Mouse (Mus musculus) olfactory bulb, adult 2 months (tissue): ENCODE results near the gene Abcc3.

Experiments
- CTCF ChIP-seq: fragments of 200-500 bp; IDR thresholded peaks from 2 replicates; pipeline ENCODE4 v1.5.1; 2012; ENCODE audit warnings: low read depth, mild to moderate bottlenecking, low read length, moderate library complexity; ENCODE audit not compliant: insufficient read depth
- POLR2A ChIP-seq: fragments of 200-500 bp; IDR thresholded peaks from 2 replicates; pipeline ENCODE4 v1.6.1; 2012; ENCODE audit warnings: mild to moderate bottlenecking, low read depth, low read length, moderate library complexity; ENCODE audit not compliant: insufficient read depth

DNA sequence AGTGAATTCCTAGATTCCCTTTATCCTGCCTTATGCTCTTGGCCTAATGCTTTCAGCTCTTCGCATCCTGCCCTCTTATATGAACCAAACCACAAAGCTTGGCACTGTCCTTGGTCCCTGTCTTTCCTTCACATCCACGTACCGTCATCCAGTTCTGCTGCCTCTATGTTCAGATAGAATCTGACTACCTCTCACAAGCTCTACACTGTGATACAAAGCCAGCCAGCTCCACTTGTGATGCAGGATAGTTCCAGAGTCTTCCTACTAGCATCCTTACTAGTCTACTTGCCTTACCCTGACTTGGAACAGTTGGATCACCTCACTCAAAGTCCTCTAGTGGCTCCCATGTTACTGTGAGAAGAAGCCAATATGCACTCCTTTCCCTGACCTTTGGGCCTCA, 62.6 kb downstream of the Abcc3 start:
- TF ChIP-seq CTCF (no peak), POLR2A (no peak)
